Comparison of ENCODE assay signal across 8 mouse cellular contexts in the genomic region with DNA sequence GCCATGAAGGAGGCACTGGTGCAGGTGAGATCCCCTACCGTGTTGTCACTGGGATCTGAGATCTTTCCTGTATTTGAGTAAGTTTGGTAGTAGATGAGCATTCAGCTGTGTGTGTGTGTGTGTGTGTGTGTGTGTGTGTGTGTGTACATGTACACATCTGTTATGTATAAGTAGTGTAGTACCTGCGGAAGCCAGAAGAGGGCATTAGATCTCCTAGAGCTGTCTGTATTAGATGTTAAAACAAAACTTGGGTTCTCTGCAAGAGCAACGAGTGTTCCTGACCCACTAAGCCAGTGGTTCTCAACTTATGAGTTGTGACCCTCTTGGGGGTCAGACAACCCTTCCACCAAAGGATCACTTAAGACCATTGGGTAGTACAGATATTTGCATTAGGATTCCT.
DNase-seq lines count a peak whose midpoint lies in the region; ATAC-seq and TF ChIP-seq lines count a peak whose summit lies in the region.

No protein-coding gene starts in this region.

- H3K36me3 ChIP-seq in forebrain, embryonic 12.5 days (replicated peaks), result peaks cover 100% of the 10 kb centered on the region

- no peaks in the 10 kb centered on the region for H3K27me3 ChIP-seq in forebrain, embryonic 12.5 days

- no peak overlapping the region for H3K27ac ChIP-seq in left cerebral cortex, adult 2 months
- no peak overlapping the region for H3K27ac ChIP-seq in forebrain, embryonic 12.5 days

- ATAC-seq in forebrain, embryonic 12.5 days (ENCODE audit: low FRiP score), result no peak

- peak; percentile 42 for TF ChIP-seq CTCF in left cerebral cortex, adult 2 months (IDR thresholded peaks at IDR 0.05)

- no peaks in the 10 kb centered on the region for H3K4me1 ChIP-seq in forebrain, embryonic 12.5 days

- H3K4me2 ChIP-seq in forebrain, embryonic 12.5 days, result no peak overlapping the region

- WGBS in forebrain, embryonic 12.5 days, result 90% methylated on average over 3 of the region's 3 CpGs

- H3K4me3 ChIP-seq in left cerebral cortex, adult 2 months, result no peak overlapping the region
- H3K4me3 ChIP-seq in forebrain, embryonic 12.5 days (replicated peaks), result no peak overlapping the region

- intact Hi-C loops in left cerebral cortex, adult 2 months (cut with DNase I), result no loop called here
- intact Hi-C loops in left cerebral cortex, postnatal 4 days (cut with DNase I), result no loop called here

- DNase-seq in adrenal gland, postnatal 14 days, result peak; percentile 34
- DNase-seq in adrenal gland, postnatal 4 days (ENCODE audit: low spot score in 2 of 2), result no peak
- no peak for DNase-seq in left cerebral cortex, adult 2 months (ENCODE audit: extremely low spot score in 1 of 2, low spot score in 2 of 2)
- DNase-seq in left cerebral cortex, postnatal 4 days, result no peak
- peak; percentile 74 for DNase-seq in R1 (ENCODE audit: low read depth, low spot score)
- DNase-seq in kidney, postnatal 4 days, result peak; percentile 34 to 38
- DNase-seq in Muller cell, postnatal 12 days (ENCODE audit: inconsistent ontology term), result no peak

- H3K9me3 ChIP-seq in forebrain, embryonic 12.5 days, result no peaks in the 10 kb centered on the region

- no peak overlapping the region for H3K9ac ChIP-seq in forebrain, embryonic 12.5 days

Comparison
In these comparisons a context has a peak if more than half of its experiments do, and no peak if none do; other contexts are left out.
1. DNase-seq: peak in adrenal gland, postnatal 14 days (single experiment), R1 (single experiment) and kidney, postnatal 4 days (2 of 2); none in adrenal gland, postnatal 4 days (0 of 2), left cerebral cortex, adult 2 months (0 of 2), left cerebral cortex, postnatal 4 days (single experiment) and Muller cell, postnatal 12 days (single experiment).